Mouse (Mus musculus) kidney, embryonic 14.5 days (tissue): ENCODE data around the gene Zbtb44. TPM values are rescaled to one million over a fixed set of nuclear protein-coding genes. Genes with fewer than 3 reads are reported as not detected.
A peak's percentile ranks its signal among the peaks of the same experiment; 100 is the strongest.

Experiments
- ATAC-seq: fragments of 200-750 bp; cut with Nextera tagmentation; 2 replicates; pipeline ENCODE4 v1.8.0; 2017; ENCODE audit warnings: moderate number of reproducible peaks, mild to moderate bottlenecking, moderate TSS enrichment, moderate library complexity; ENCODE audit not compliant: low FRiP score, low TSS enrichment
- H3K27ac ChIP-seq: fragments of 300-500 bp; sonication (generic); 2 replicates; pipeline ENCODE4 v1.5.1; 2014; ENCODE audit warnings: low read depth, mild to moderate bottlenecking, low read length, moderate library complexity, mixed read lengths
- H3K27me3 ChIP-seq: fragments of 300-500 bp; sonication (generic); 2 replicates; pipeline ENCODE4 v1.6.1; 2014; ENCODE audit warnings: mild to moderate bottlenecking, low read length; ENCODE audit not compliant: control insufficient read depth, insufficient read depth
- H3K36me3 ChIP-seq: fragments of 300-500 bp; sonication (generic); 2 replicates; pipeline ENCODE4 v1.6.1; 2014; ENCODE audit warnings: low read length, mixed read lengths; ENCODE audit not compliant: control insufficient read depth, insufficient read depth
- H3K4me1 ChIP-seq: fragments of 300-500 bp; sonication (generic); 2 replicates; pipeline ENCODE4 v1.6.1; 2014; ENCODE audit warnings: low read length, mixed read lengths; ENCODE audit not compliant: control insufficient read depth, insufficient read depth
- H3K4me2 ChIP-seq: fragments of 300-500 bp; sonication (generic); replicated peaks from 2 replicates; pipeline ENCODE4 v1.6.1; 2014; ENCODE audit warnings: low read depth, mild to moderate bottlenecking, low read length
- H3K4me3 ChIP-seq: fragments of 300-500 bp; sonication (generic); 2 replicates; pipeline ENCODE4 v1.5.1; 2014; ENCODE audit warnings: mild to moderate bottlenecking, low read length
- H3K9ac ChIP-seq: fragments of 300-500 bp; sonication (generic); 2 replicates; pipeline ENCODE4 v1.6.1; 2014; ENCODE audit warnings: low read depth, mild to moderate bottlenecking, low read length, moderate library complexity
- H3K9me3 ChIP-seq: fragments of 300-500 bp; sonication (generic); 2 replicates; pipeline ENCODE4 v1.6.1; 2016; ENCODE audit warnings: low read length; ENCODE audit not compliant: control insufficient read depth
- WGBS: fragments of 180-500 bp; shearing (Covaris S2); extraction: QIAGEN DNeasy Blood & Tissue Kit; methylation state at CpG from one replicate; pipeline ENCODE4 v1.1.7; 2014; 5-methylcytosine and 5-hydroxymethylcytosine counted together
- polyA plus RNA-seq: library from polyadenylated mRNA; unstranded; fragments of >200 nt; fragmentation: Nextera tagmentation; extraction: Ambion mirVana; gene quantifications from 2 replicates; pipeline ENCODE4 v1.2.1, GENCODE M21; 2014

The Zbtb44 gene
- 7.5 and 7.7 TPM in 2 replicates for polyA plus RNA-seq

GRCm38 (mm10) chr9:31030532-31031413 is at the start of gene Zbtb44:
Gene Zbtb44, plus strand, starts transcription at chr9:31030644.
- no peaks in the 10 kb centered on the region for H3K27me3 ChIP-seq
- peak within 1 kb of the TSS; percentile 97 for H3K27ac ChIP-seq
- H3K4me3 ChIP-seq: peak within 1 kb of the TSS; percentile 91
- H3K9ac ChIP-seq: peak within 1 kb of the TSS; percentile 84
- peaks cover 8% of the 10 kb centered on the region; the same call in 1 of the 2 replicates for H3K36me3 ChIP-seq
- WGBS: under 1% methylated on average over 54 of the region's 79 CpGs
- H3K4me2 ChIP-seq: peak within 1 kb of the TSS; percentile 88
- no peaks in the 10 kb centered on the region for H3K9me3 ChIP-seq
- H3K4me1 ChIP-seq: 0 out of 2 replicates have a peak, but pooled peaks cover 6% of the 10 kb centered on the region
- peak; percentile 90 for ATAC-seq

- H3K27me3 ChIP-seq: no peaks in the 10 kb centered on the region
- 70% methylated on average over 6 of the region's 6 CpGs for WGBS
- no peak for ATAC-seq
Measured at GRCm38 (mm10) chr9:30985782-30986181, 44.7 kb upstream of the Zbtb44 start.

GRCm38 (mm10) chr9:30993106-30993505 is 37.3 kb upstream of the Zbtb44 start:
- Histone ChIP-seq H3K4me2 (no peak overlapping the region), H3K4me1 (no peaks in the 10 kb centered on the region), H3K9ac (no peak overlapping the region), H3K27ac (no peak overlapping the region), H3K9me3 (no peaks in the 10 kb centered on the region), H3K4me3 (no peak overlapping the region), H3K36me3 (no peaks in the 10 kb centered on the region), H3K27me3 (no peaks in the 10 kb centered on the region)
- ATAC-seq: no peak
- WGBS: 81% methylated on average over 5 of the region's 5 CpGs

More at GRCm38 (mm10) chr9:30985782-30986181, 44.7 kb upstream of the Zbtb44 start:
- no peak overlapping the region for H3K27ac ChIP-seq
- H3K9me3 ChIP-seq: no peaks in the 10 kb centered on the region
- no peak overlapping the region for H3K4me3 ChIP-seq
- H3K36me3 ChIP-seq: no peaks in the 10 kb centered on the region
- H3K4me2 ChIP-seq: no peak overlapping the region
- H3K9ac ChIP-seq: no peak overlapping the region
- no peaks in the 10 kb centered on the region for H3K4me1 ChIP-seq

- Histone ChIP-seq H3K36me3 (no peaks in the 10 kb centered on the region), H3K4me3 (no peak overlapping the region), H3K4me2 (no peak overlapping the region), H3K4me1 (no peaks in the 10 kb centered on the region), H3K27ac (no peak overlapping the region), H3K27me3 (no peaks in the 10 kb centered on the region), H3K9ac (no peak overlapping the region), H3K9me3 (no peaks in the 10 kb centered on the region)
- ATAC-seq: peak; percentile 96
- WGBS: 47% methylated on average over 12 of the region's 12 CpGs
Measured at GRCm38 (mm10) chr9:30996590-30997562, 33.6 kb upstream of the Zbtb44 start.

- ATAC-seq: no peak
- H3K9ac ChIP-seq: no peak overlapping the region
Measured at GRCm38 (mm10) chr9:31000641-31001040, 29.8 kb upstream of the Zbtb44 start.

GRCm38 (mm10) chr9:31002528-31002927 is 27.9 kb upstream of the Zbtb44 start:
- H3K27me3 ChIP-seq: no peaks in the 10 kb centered on the region
- ATAC-seq: no peak
- no peak overlapping the region for H3K9ac ChIP-seq
- no peaks in the 10 kb centered on the region for H3K4me1 ChIP-seq
- 76% methylated on average over 4 of the region's 4 CpGs for WGBS
- no peaks in the 10 kb centered on the region for H3K9me3 ChIP-seq
- H3K27ac ChIP-seq: no peak overlapping the region
- no peak overlapping the region for H3K4me2 ChIP-seq
- H3K4me3 ChIP-seq: no peak overlapping the region
- no peaks in the 10 kb centered on the region for H3K36me3 ChIP-seq

More at GRCm38 (mm10) chr9:31000641-31001040, 29.8 kb upstream of the Zbtb44 start:
- 61% methylated on average over 10 of the region's 10 CpGs for WGBS
- no peaks in the 10 kb centered on the region for H3K9me3 ChIP-seq
- no peak overlapping the region for H3K27ac ChIP-seq
- H3K27me3 ChIP-seq: no peaks in the 10 kb centered on the region
- H3K4me3 ChIP-seq: no peak overlapping the region
- no peak overlapping the region for H3K4me2 ChIP-seq
- no peaks in the 10 kb centered on the region for H3K36me3 ChIP-seq
- H3K4me1 ChIP-seq: no peaks in the 10 kb centered on the region

- Histone ChIP-seq H3K9ac (no peak overlapping the region), H3K9me3 (no peaks in the 10 kb centered on the region), H3K4me3 (no peak overlapping the region), H3K27ac (no peak overlapping the region), H3K36me3 (no peaks in the 10 kb centered on the region), H3K27me3 (no peaks in the 10 kb centered on the region), H3K4me2 (no peak overlapping the region), H3K4me1 (no peaks in the 10 kb centered on the region)
- ATAC-seq: no peak
- WGBS: 84% methylated on average over 2 of the region's 2 CpGs
Measured at GRCm38 (mm10) chr9:31009334-31009733, 21.1 kb upstream of the Zbtb44 start.

- H3K4me1 ChIP-seq: no peaks in the 10 kb centered on the region
- H3K27me3 ChIP-seq: no peaks in the 10 kb centered on the region
- no peak overlapping the region for H3K9ac ChIP-seq
- H3K36me3 ChIP-seq: no peaks in the 10 kb centered on the region
- ATAC-seq: no peak
- H3K27ac ChIP-seq: no peak overlapping the region
- 43% methylated on average over 3 of the region's 3 CpGs for WGBS
- H3K4me2 ChIP-seq: no peak overlapping the region
- H3K9me3 ChIP-seq: no peaks in the 10 kb centered on the region
- H3K4me3 ChIP-seq: no peak overlapping the region
Measured at GRCm38 (mm10) chr9:31010040-31010439, 20.4 kb upstream of the Zbtb44 start.
